Mouse (Mus musculus) forebrain, embryonic 12.5 days (tissue): ENCODE results near the gene Garnl3. TPM values are rescaled to one million over a fixed set of nuclear protein-coding genes. Genes with fewer than 3 reads are reported as not detected.
"Not testable (repeated sequence)": the region's sequence is repeated elsewhere in the genome, so short reads cannot be mapped to it uniquely, and the experiment has no call there.

Experiments
- ATAC-seq: fragments of 200-750 bp; cut with Nextera tagmentation; 2 replicates; pipeline ENCODE4 v1.8.0; 2017; ENCODE audit warnings: moderate TSS enrichment; ENCODE audit not compliant: low FRiP score
- H3K27ac ChIP-seq: fragments of 300-500 bp; sonication (generic); 2 replicates; pipeline ENCODE4 v1.5.1; 2016; ENCODE audit warnings: mild to moderate bottlenecking
- H3K27me3 ChIP-seq: fragments of 300-500 bp; sonication (generic); 2 replicates; pipeline ENCODE4 v1.6.1; 2016; ENCODE audit warnings: mild to moderate bottlenecking
- H3K36me3 ChIP-seq: fragments of 300-500 bp; sonication (generic); replicated peaks from 2 replicates; pipeline ENCODE4 v1.6.1; 2016; ENCODE audit warnings: mild to moderate bottlenecking
- H3K4me1 ChIP-seq: fragments of 300-500 bp; sonication (generic); 2 replicates; pipeline ENCODE4 v1.6.1; 2016
- H3K4me2 ChIP-seq: fragments of 300-500 bp; sonication (generic); 2 replicates; pipeline ENCODE4 v1.6.1; 2016; ENCODE audit warnings: mild to moderate bottlenecking, moderate library complexity
- H3K4me3 ChIP-seq: fragments of 300-500 bp; sonication (generic); replicated peaks from 2 replicates; pipeline ENCODE4 v1.5.1; 2016; ENCODE audit warnings: mild to moderate bottlenecking
- H3K9ac ChIP-seq: fragments of 300-500 bp; sonication (generic); 2 replicates; pipeline ENCODE4 v1.6.1; 2016; ENCODE audit warnings: mild to moderate bottlenecking
- H3K9me3 ChIP-seq: fragments of 300-500 bp; sonication (generic); 2 replicates; pipeline ENCODE4 v1.6.1; 2016
- WGBS: fragments of 180-500 bp; shearing (Covaris S2); methylation state at CpG from one replicate; pipeline ENCODE4 v1.1.7; 2016; 5-methylcytosine and 5-hydroxymethylcytosine counted together
- polyA plus RNA-seq: library from polyadenylated mRNA; unstranded; fragments of >200 nt; fragmentation: Nextera tagmentation; extraction: Ambion mirVana; gene quantifications from 2 replicates; pipeline ENCODE4 v1.2.1, GENCODE M21; 2016

The Garnl3 gene
- polyA plus RNA-seq, 1 experiment from 2014 or later: 14.5 TPM

DNA sequence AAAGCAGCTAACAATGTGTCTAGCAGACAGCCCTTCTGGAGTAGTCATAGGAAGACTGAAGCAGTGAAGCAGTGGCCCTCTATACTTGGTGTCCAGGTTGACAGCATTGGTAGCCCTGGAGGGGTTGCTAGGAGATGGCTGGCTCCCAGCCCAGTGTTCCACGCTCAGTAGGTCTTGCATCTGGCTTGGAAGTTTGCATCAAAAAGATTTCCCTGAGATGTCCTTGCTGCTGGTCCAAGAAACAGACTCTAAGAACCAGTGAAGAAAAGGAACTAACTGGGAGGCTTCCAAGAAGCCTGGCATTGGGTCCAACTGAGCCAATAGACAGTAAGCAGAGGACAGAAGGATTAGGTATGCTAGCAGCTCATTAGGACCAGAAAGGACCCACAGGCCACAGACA, 94.0 kb downstream of the Garnl3 start:
- Histone ChIP-seq H3K9ac (no peak overlapping the region), H3K36me3 (no peaks in the 10 kb centered on the region), H3K4me3 (no peak overlapping the region), H3K27me3 (no peaks in the 10 kb centered on the region), H3K4me1 (no peaks in the 10 kb centered on the region), H3K4me2 (no peak overlapping the region), H3K27ac (no peak overlapping the region), H3K9me3 (no peaks in the 10 kb centered on the region)
- no peak for ATAC-seq
- 78% methylated on average over 1 of the region's 1 CpGs for WGBS

DNA sequence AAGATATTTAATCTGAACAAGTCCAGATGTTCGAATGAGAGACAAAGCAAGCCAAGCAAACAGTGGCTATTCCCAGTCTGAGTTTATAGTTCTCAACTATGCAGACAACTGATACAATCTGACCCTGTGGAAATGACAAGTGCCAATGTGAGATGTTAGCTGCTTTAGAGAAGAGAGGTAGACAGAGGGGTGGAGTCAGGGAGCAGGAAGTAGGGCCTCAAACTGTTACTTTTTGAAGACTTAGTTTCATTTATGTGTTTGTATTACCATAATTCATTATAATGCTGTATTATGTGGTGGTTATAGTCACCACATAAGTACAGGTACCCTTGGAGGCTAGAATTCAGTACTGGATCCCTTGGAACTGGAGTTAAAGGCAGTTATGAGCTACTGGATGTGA, 96.2 kb downstream of the Garnl3 start:
- H3K27me3 ChIP-seq: no peaks in the 10 kb centered on the region

DNA sequence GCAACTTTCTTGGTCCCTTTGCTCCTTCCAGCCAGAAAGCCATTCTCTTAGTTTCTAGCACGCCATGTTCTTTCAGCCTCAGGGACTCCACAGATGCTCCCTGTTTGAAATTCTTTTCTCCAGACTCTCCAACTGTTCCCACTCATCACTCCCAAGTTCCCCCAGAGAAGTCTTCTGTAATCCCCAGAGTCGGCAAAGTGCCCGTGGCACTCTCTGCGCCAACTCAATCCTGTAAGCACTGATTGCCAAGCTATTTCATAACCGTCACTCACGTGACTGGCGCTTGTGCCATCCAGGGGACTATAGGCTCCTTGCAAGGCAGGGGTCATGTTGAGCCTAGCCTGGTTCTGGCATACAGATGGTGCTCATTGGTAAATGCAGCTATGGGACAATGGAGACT, 98.2 kb downstream of the Garnl3 start:
- Histone ChIP-seq H3K4me3 (no peak overlapping the region), H3K4me2 (no peak overlapping the region), H3K36me3 (no peaks in the 10 kb centered on the region), H3K9me3 (no peaks in the 10 kb centered on the region), H3K4me1 (no peaks in the 10 kb centered on the region), H3K27me3 (no peaks in the 10 kb centered on the region), H3K27ac (no peak overlapping the region), H3K9ac (no peak overlapping the region)
- WGBS: 92% methylated on average over 7 of the region's 7 CpGs
- no peak for ATAC-seq

More for the DNA sequence above, 96.2 kb downstream of the Garnl3 start:
- no peak overlapping the region for H3K9ac ChIP-seq
- no peak overlapping the region for H3K4me2 ChIP-seq
- H3K4me3 ChIP-seq: no peak overlapping the region
- 61% methylated on average over 1 of the region's 1 CpGs for WGBS
- no peaks in the 10 kb centered on the region for H3K9me3 ChIP-seq
- no peak for ATAC-seq
- no peaks in the 10 kb centered on the region for H3K4me1 ChIP-seq
- no peaks in the 10 kb centered on the region for H3K36me3 ChIP-seq
- H3K27ac ChIP-seq: no peak overlapping the region

DNA sequence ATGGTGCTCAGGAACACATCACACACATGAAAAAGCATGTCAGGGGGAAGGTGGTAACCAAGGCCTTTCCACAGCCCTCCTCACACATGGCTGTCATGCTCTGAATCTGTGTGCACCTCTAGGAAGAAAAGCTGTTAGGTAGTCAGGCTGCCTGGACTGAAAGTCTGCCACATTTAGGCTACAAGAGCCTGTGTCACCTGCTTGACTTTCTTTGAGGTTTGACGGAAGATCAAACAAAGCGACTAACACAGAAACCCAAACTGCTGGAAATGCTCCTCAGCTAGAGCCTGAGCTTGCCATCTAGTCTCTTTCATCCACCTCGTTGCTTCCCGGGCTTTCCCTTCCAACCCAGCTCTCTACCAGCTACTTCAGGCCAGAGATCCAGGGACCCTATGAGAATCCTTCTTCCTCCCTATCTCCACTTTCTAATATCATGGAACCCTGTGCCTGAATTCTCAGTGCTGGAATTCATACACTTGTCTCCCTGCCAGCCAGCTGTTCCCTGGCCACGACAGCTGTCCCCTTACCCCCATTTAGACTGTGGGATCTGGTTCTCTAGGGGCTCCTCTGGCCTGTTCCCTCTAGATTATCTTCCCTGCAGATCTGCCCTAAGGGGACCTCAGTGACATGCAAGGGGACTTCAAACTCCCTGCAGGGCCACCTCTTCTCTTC, 98.9 kb downstream of the Garnl3 start:
- H3K9me3 ChIP-seq: no peaks in the 10 kb centered on the region
- H3K4me1 ChIP-seq: no peaks in the 10 kb centered on the region
- no peak overlapping the region for H3K4me3 ChIP-seq
- 86% methylated on average over 5 of the region's 5 CpGs for WGBS
- no peak overlapping the region for H3K9ac ChIP-seq
- no peaks in the 10 kb centered on the region for H3K27me3 ChIP-seq
- no peak overlapping the region for H3K27ac ChIP-seq
- H3K4me2 ChIP-seq: no peak overlapping the region
- H3K36me3 ChIP-seq: no peaks in the 10 kb centered on the region
- no peak for ATAC-seq

DNA sequence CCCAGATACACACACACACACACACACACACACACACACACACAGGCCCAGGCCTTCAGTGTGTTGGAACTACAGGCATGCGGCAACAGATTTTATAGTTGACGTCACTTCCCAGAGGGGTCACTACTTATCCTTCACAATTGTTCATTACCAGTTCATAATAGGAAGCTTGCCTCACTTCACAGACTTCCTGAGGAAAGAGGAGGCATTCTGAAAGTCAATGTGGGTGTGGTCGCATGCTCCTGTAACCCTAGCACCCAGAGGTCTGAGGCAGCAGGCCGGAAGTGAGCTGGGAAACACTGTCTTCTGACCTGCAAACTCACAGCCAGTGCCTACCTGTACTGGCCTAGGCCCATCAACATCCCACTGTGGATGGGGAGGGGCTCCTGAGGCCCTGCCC, 106.4 kb downstream of the Garnl3 start:
- H3K27ac ChIP-seq: no peak overlapping the region
- no peaks in the 10 kb centered on the region for H3K9me3 ChIP-seq
- H3K9ac ChIP-seq: no peak overlapping the region
- no peak overlapping the region for H3K4me2 ChIP-seq
- H3K27me3 ChIP-seq: no peaks in the 10 kb centered on the region
- 90% methylated on average over 4 of the region's 4 CpGs for WGBS
- no peaks in the 10 kb centered on the region for H3K4me1 ChIP-seq
- H3K36me3 ChIP-seq: no peaks in the 10 kb centered on the region
- no peak for ATAC-seq
- H3K4me3 ChIP-seq: no peak overlapping the region

DNA sequence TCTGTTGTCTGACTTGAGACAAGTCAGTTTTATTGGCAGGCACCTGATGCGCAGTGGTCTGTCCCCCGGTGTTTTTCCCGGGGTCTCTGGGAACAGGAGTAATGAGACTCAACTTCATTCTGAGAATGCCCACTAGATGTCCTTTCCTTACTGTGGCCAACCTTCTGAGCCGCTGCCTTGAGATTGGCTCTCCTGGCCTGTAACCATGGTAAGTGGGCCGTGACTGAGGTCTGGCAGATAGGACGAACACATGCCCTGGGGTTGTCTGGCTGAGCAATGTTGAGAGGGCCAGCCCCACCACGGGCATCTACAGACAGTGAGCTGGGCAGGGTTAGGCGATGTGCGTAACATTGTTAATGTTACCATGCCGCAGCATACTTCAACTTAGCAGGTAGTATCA, 106.9 kb downstream of the Garnl3 start:
- no peak overlapping the region for H3K9ac ChIP-seq
- 77% methylated on average over 10 of the region's 10 CpGs for WGBS
- no peaks in the 10 kb centered on the region for H3K9me3 ChIP-seq
- no peaks in the 10 kb centered on the region for H3K27me3 ChIP-seq
- H3K4me1 ChIP-seq: no peaks in the 10 kb centered on the region
- no peak overlapping the region for H3K4me2 ChIP-seq
- no peak overlapping the region for H3K27ac ChIP-seq
- no peak overlapping the region for H3K4me3 ChIP-seq
- H3K36me3 ChIP-seq: no peaks in the 10 kb centered on the region
- ATAC-seq: no peak

DNA sequence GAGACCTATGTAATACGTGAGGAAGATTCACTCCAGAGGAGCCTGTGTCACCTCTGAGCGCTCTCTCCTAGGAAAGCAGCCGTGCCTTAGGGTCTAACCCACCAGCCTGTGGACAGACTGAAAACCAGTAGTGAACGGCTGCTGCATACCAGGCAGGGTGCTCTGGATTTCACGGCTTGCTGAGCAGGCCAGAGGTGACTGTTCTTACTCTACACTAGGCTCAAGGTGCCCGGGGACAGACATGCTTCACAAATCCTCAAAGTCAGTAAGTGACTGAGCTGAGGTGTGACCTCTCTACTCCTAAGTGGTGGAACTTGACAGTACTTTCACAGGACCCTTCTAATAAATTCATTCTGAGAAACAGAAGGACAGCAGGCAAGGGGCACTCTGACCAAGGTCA, 108.6 kb downstream of the Garnl3 start:
- 84% methylated on average over 6 of the region's 6 CpGs for WGBS
- H3K9ac ChIP-seq: no peak overlapping the region
- no peaks in the 10 kb centered on the region for H3K9me3 ChIP-seq
- H3K36me3 ChIP-seq: no peaks in the 10 kb centered on the region
- H3K27ac ChIP-seq: no peak overlapping the region
- no peaks in the 10 kb centered on the region for H3K27me3 ChIP-seq
- no peaks in the 10 kb centered on the region for H3K4me1 ChIP-seq
- no peak overlapping the region for H3K4me3 ChIP-seq
- H3K4me2 ChIP-seq: no peak overlapping the region
- ATAC-seq: no peak

DNA sequence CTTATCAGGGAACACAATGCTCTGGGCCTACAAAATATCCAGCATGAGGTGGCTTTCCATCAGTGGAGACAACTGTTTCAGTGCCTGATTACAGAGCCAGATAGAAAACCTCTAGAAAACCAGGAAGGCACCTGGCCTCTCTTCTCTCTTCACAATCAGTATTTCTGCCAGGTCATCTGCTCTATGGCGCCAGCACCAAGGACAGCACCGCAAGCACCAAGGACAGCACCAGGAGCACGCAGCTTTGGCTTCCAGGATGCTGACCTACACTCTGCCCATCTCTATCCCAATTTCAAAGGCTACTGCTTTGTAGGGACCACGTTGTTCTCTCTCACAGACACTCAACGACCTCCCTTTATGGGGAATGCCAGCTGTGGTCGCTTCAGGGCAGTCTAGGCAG, 113.4 kb downstream of the Garnl3 start:
- no peak overlapping the region for H3K4me2 ChIP-seq
- no peak overlapping the region for H3K9ac ChIP-seq
- H3K36me3 ChIP-seq: no peaks in the 10 kb centered on the region
- H3K9me3 ChIP-seq: no peaks in the 10 kb centered on the region
- H3K27me3 ChIP-seq: no peaks in the 10 kb centered on the region
- H3K4me3 ChIP-seq: no peak overlapping the region
- no peak for ATAC-seq
- H3K4me1 ChIP-seq: 0 out of 2 replicates have a peak, but pooled peaks cover 4% of the 10 kb centered on the region
- WGBS: 11% methylated on average over 6 of the region's 6 CpGs
- H3K27ac ChIP-seq: no peak overlapping the region

DNA sequence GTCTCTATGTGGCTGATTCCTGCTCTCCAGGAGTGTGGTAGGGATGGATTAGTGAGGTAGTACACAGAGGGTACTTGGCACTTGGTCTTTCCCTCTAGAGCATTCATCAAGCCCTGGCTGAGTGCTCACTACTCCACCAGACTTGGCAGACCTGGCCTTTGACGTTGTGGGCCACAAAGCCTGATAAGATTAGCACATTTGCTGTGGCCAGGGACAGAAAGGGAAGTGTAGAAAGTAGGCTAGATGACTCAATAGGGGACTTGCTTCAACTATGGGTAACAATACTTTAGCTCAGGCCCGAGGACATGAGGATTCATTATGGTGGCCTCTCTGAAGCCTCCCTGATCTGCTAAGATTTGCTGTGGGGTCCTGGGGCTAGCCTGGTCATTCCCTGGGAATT, 114.3 kb downstream of the Garnl3 start:
- ATAC-seq: no peak
- H3K27ac ChIP-seq: no peak overlapping the region
- no peak overlapping the region for H3K9ac ChIP-seq
- 0 out of 2 replicates have a peak, but pooled peaks cover 4% of the 10 kb centered on the region for H3K4me1 ChIP-seq
- H3K9me3 ChIP-seq: no peaks in the 10 kb centered on the region
- WGBS: 84% methylated on average over 2 of the region's 2 CpGs
- no peak overlapping the region for H3K4me2 ChIP-seq
- no peaks in the 10 kb centered on the region for H3K27me3 ChIP-seq
- H3K4me3 ChIP-seq: no peak overlapping the region
- no peaks in the 10 kb centered on the region for H3K36me3 ChIP-seq

DNA sequence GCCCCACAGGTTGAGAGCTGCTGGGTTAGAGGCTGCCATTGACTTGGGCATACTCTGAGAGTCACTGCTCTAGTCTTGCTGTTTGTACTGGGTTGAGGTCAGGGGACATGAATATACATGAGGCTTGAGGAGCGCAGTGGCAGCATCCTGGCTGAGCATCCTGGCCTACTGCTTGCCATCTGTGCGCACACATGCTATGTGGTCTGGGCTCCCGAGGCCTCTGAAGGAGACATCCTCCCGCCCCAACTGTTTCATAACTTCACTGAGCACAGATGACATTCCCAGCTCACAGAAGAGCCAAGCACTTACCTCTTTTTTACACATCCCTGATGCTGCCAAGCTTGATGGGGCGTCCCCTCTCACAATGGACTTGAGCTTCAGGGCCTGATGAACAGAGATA, 116.6 kb downstream of the Garnl3 start:
- ATAC-seq: no peak
- H3K27me3 ChIP-seq: no peaks in the 10 kb centered on the region
- no peak overlapping the region for H3K27ac ChIP-seq
- H3K36me3 ChIP-seq: no peaks in the 10 kb centered on the region
- H3K4me2 ChIP-seq: no peak overlapping the region
- 78% methylated on average over 5 of the region's 5 CpGs for WGBS
- no peaks in the 10 kb centered on the region for H3K9me3 ChIP-seq
- no peak overlapping the region for H3K9ac ChIP-seq
- no peak overlapping the region for H3K4me3 ChIP-seq
- 0 out of 2 replicates have a peak, but pooled peaks cover 4% of the 10 kb centered on the region for H3K4me1 ChIP-seq

DNA sequence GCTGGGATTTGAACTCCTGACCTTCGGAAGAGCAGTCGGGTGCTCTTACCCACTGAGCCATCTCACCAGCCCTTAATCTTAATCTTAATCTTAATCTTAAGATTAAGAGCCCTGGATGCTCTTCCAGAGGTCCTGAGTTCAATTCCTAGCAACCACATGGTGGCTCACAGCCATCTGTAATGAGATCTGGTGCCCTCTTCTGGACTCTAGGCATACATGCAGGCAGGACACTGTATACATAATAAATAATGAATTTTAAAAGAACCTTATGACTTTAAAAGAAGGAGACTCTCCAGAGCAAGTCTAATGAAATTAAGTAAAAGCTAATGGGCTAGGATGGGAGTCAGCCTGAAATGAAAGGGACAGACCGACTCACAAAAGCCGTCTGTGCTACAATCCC, 122.4 kb downstream of the Garnl3 start:
- not testable (repeated sequence) for H3K27ac ChIP-seq, H3K9ac ChIP-seq, H3K27me3 ChIP-seq, H3K4me1 ChIP-seq, H3K4me3 ChIP-seq, H3K36me3 ChIP-seq, ATAC-seq, H3K9me3 ChIP-seq, H3K4me2 ChIP-seq
- WGBS: 93% methylated on average over 4 of the region's 4 CpGs

DNA sequence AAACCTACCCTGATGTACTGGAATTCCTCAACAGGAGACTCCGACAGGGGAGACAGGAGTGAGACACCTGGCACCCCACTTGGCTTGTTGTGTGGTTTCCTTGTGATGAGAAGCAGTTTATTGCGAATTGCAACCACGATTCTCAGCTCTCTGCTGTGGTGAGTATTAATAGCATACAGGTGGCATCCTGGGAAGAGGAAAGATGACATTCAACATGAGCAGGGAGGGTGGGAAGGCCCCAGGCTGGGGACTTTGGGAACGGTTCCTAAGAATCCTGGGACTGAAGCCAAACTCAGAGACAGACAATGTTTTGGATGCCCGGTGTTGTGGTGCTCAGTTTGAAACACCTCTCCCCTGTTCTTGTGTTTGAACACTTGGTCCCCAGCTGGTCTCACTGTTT, 126.4 kb downstream of the Garnl3 start:
- no peak overlapping the region for H3K4me2 ChIP-seq
- ATAC-seq: no peak
- no peak overlapping the region for H3K4me3 ChIP-seq
- H3K27me3 ChIP-seq: no peaks in the 10 kb centered on the region
- H3K4me1 ChIP-seq: no peaks in the 10 kb centered on the region
- H3K9ac ChIP-seq: no peak overlapping the region
- no peaks in the 10 kb centered on the region for H3K9me3 ChIP-seq
- 77% methylated on average over 5 of the region's 5 CpGs for WGBS
- H3K27ac ChIP-seq: no peak overlapping the region
- H3K36me3 ChIP-seq: no peaks in the 10 kb centered on the region

DNA sequence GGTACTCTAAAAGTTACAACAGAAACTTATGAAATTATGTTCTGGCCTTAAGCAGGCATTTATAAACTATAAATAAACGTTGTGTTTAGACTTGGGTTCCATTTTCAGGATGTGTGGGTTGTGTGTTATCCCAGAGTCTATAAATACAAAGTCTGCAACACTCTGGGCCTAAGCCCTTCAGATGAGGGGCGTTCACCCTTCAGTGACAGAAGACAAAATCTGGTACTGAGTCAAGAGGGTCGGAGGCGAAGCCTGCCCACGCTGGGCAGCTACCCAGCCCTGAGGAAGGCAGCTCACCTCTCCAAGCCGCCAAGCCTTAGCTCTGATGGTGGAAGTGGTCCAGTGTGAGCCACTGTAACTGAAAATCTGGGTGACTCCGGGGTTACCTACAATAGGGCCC, 129.3 kb downstream of the Garnl3 start:
- Histone ChIP-seq H3K4me2 (no peak overlapping the region), H3K27me3 (no peaks in the 10 kb centered on the region), H3K9me3 (no peaks in the 10 kb centered on the region), H3K27ac (no peak overlapping the region), H3K4me1 (no peaks in the 10 kb centered on the region), H3K4me3 (no peak overlapping the region), H3K36me3 (no peaks in the 10 kb centered on the region), H3K9ac (no peak overlapping the region)
- ATAC-seq: no peak
- WGBS: 83% methylated on average over 7 of the region's 7 CpGs
